In genomic region chr2:29869646-29870451, GRCm38 (mm10) we compare ENCODE assay signal across 8 mouse cellular contexts. TPM values are rescaled to one million over a fixed set of nuclear protein-coding genes. Genes with fewer than 3 reads are reported as not detected.
A peak's percentile ranks its signal among the peaks of the same experiment; 100 is the strongest.
DNase-seq lines count a peak whose midpoint lies in the region; ATAC-seq lines count a peak whose summit lies in the region.

No protein-coding gene starts in this region.

- peak overlapping the region; percentile 63 for H3K4me3 ChIP-seq in forebrain, embryonic 16.5 days (replicated peaks; ENCODE audit: low read length)
- H3K4me3 ChIP-seq in hindbrain, embryonic 14.5 days (replicated peaks; ENCODE audit: low read length): peak overlapping the region; percentile 37

- H3K27me3 ChIP-seq in forebrain, embryonic 16.5 days (replicated peaks; ENCODE audit: control insufficient read depth, insufficient read depth, low read length): no peaks in the 10 kb centered on the region
- H3K27me3 ChIP-seq in hindbrain, embryonic 14.5 days (ENCODE audit: control insufficient read depth, insufficient read depth, low read length): no peaks in the 10 kb centered on the region

- no peaks in the 10 kb centered on the region for H3K36me3 ChIP-seq in forebrain, embryonic 16.5 days (ENCODE audit: control insufficient read depth, insufficient read depth)
- H3K36me3 ChIP-seq in hindbrain, embryonic 14.5 days (replicated peaks; ENCODE audit: control insufficient read depth, insufficient read depth): peaks cover 8% of the 10 kb centered on the region

- H3K9me3 ChIP-seq in forebrain, embryonic 16.5 days (ENCODE audit: control insufficient read depth, low read length): no peaks in the 10 kb centered on the region
- H3K9me3 ChIP-seq in hindbrain, embryonic 14.5 days (ENCODE audit: control insufficient read depth, low read length): no peaks in the 10 kb centered on the region

- H3K4me2 ChIP-seq in forebrain, embryonic 16.5 days (ENCODE audit: low read length): peak overlapping the region; percentile 69
- peak overlapping the region; percentile 78 for H3K4me2 ChIP-seq in hindbrain, embryonic 14.5 days (replicated peaks)

- H3K27ac ChIP-seq in forebrain, embryonic 16.5 days (ENCODE audit: low read length): no peak overlapping the region
- peak overlapping the region; percentile 34; the same call in 1 of the 2 replicates for H3K27ac ChIP-seq in hindbrain, embryonic 14.5 days

- under 1% methylated on average over 17 of the region's 17 CpGs for WGBS in forebrain, embryonic 16.5 days
- WGBS in hindbrain, embryonic 14.5 days: 3% methylated on average over 17 of the region's 17 CpGs

- DNase-seq in cerebellum, postnatal 25 days: peak; percentile 25 to 35
- DNase-seq in cerebellum, postnatal 4 days (ENCODE audit: low spot score in 2 of 2): no peak
- peak; percentile 11 for DNase-seq in NIH3T3 (ENCODE audit: low read depth)
- no peak for DNase-seq in hindbrain, embryonic 14.5 days (ENCODE audit: low spot score)
- DNase-seq in lung, postnatal 25 days (ENCODE audit: low spot score): peak; percentile 30
- DNase-seq in spleen, postnatal 10 days (ENCODE audit: low spot score in 2 of 2): peak; percentile 81 to 86
- DNase-seq in right cerebral cortex, adult 18-20 months: no peak

- peak; percentile 12; the same call in 1 of the 2 replicates for ATAC-seq in forebrain, embryonic 16.5 days
- peak; percentile 2; the same call in 1 of the 2 replicates for ATAC-seq in hindbrain, embryonic 14.5 days (ENCODE audit: low FRiP score)

- H3K9ac ChIP-seq in forebrain, embryonic 16.5 days (replicated peaks; ENCODE audit: low read depth, low read length): peak overlapping the region; percentile 58
- peak overlapping the region; percentile 63 for H3K9ac ChIP-seq in hindbrain, embryonic 14.5 days

- peaks cover 12% of the 10 kb centered on the region for H3K4me1 ChIP-seq in forebrain, embryonic 16.5 days (replicated peaks; ENCODE audit: control insufficient read depth, insufficient read depth, low read length)
- peaks cover 13% of the 10 kb centered on the region; the same call in 1 of the 2 replicates for H3K4me1 ChIP-seq in hindbrain, embryonic 14.5 days (replicated peaks; ENCODE audit: control insufficient read depth, insufficient read depth, low read length)

RNA-seq across cellular contexts. Expression of gene Cercam, which starts 0.9 kb away (rescaled TPM):
- 7.3 and 8.4 TPM in 2 replicates for polyA plus RNA-seq in forebrain, embryonic 16.5 days (2015; fragmentation: Nextera tagmentation; extraction: Ambion mirVana)
- 15.9 and 19.1 TPM in 2 replicates for polyA plus RNA-seq in hindbrain, embryonic 14.5 days (2014; fragmentation: Nextera tagmentation; extraction: Ambion mirVana)

RNA-seq across cellular contexts. Expression of gene Odf2, which starts 19.2 kb away (rescaled TPM):
- 61.4 and 73.7 TPM in 2 replicates for polyA plus RNA-seq in forebrain, embryonic 16.5 days (2015; fragmentation: Nextera tagmentation; extraction: Ambion mirVana)
- 49.0 and 63.5 TPM in 2 replicates for polyA plus RNA-seq in hindbrain, embryonic 14.5 days (2014; fragmentation: Nextera tagmentation; extraction: Ambion mirVana)

RNA-seq across cellular contexts. Expression of gene Urm1, which starts 50.0 kb away (rescaled TPM):
- 18.9 and 20.2 TPM in 2 replicates for polyA plus RNA-seq in forebrain, embryonic 16.5 days (2015; fragmentation: Nextera tagmentation; extraction: Ambion mirVana)
- 24.6 and 24.9 TPM in 2 replicates for polyA plus RNA-seq in hindbrain, embryonic 14.5 days (2014; fragmentation: Nextera tagmentation; extraction: Ambion mirVana)

Comparison
In these comparisons a context has a peak if more than half of its experiments do, and no peak if none do; other contexts are left out.
1. DNase-seq: peak in cerebellum, postnatal 25 days (2 of 2), NIH3T3 (single experiment), lung, postnatal 25 days (single experiment) and spleen, postnatal 10 days (2 of 2); none in cerebellum, postnatal 4 days (0 of 2), hindbrain, embryonic 14.5 days (single experiment) and right cerebral cortex, adult 18-20 months (single experiment).